In genomic region chr8:84659936-84660818, GRCm38 (mm10) we compare ENCODE assay signal across 8 mouse cellular contexts. TPM values are rescaled to one million over a fixed set of nuclear protein-coding genes. Genes with fewer than 3 reads are reported as not detected.
A peak's percentile ranks its signal among the peaks of the same experiment; 100 is the strongest.
DNase-seq lines count a peak whose midpoint lies in the region; ATAC-seq lines count a peak whose summit lies in the region.

No protein-coding gene starts in this region.

- WGBS in forebrain, embryonic 16.5 days = 5% methylated on average over 32 of the region's 33 CpGs
- WGBS in hindbrain, embryonic 15.5 days = 3% methylated on average over 33 of the region's 33 CpGs
- 3% methylated on average over 33 of the region's 33 CpGs for WGBS in liver, embryonic 12.5 days (ENCODE audit: insufficient replicate concordance)

- H3K4me2 ChIP-seq in forebrain, embryonic 16.5 days (ENCODE audit: low read length) = peak overlapping the region; percentile 94
- H3K4me2 ChIP-seq in hindbrain, embryonic 15.5 days = peak overlapping the region; percentile 56
- peak overlapping the region; percentile 98 for H3K4me2 ChIP-seq in liver, embryonic 12.5 days

- peak overlapping the region; percentile 72 for H3K9ac ChIP-seq in forebrain, embryonic 16.5 days (replicated peaks; ENCODE audit: low read depth, low read length)
- H3K9ac ChIP-seq in hindbrain, embryonic 15.5 days = 0 out of 2 replicates have a peak overlapping the region, but pooled peaks have one; percentile 0
- peak overlapping the region; percentile 92 for H3K9ac ChIP-seq in liver, embryonic 12.5 days

- no peaks in the 10 kb centered on the region for H3K36me3 ChIP-seq in forebrain, embryonic 16.5 days (ENCODE audit: control insufficient read depth, insufficient read depth)
- no peaks in the 10 kb centered on the region for H3K36me3 ChIP-seq in hindbrain, embryonic 15.5 days
- H3K36me3 ChIP-seq in liver, embryonic 12.5 days = no peaks in the 10 kb centered on the region

- H3K9me3 ChIP-seq in forebrain, embryonic 16.5 days (ENCODE audit: control insufficient read depth, low read length) = no peaks in the 10 kb centered on the region
- no peaks in the 10 kb centered on the region for H3K9me3 ChIP-seq in hindbrain, embryonic 15.5 days
- no peaks in the 10 kb centered on the region for H3K9me3 ChIP-seq in liver, embryonic 12.5 days (replicated peaks)

- peak overlapping the region; percentile 69 for H3K4me3 ChIP-seq in forebrain, embryonic 16.5 days (replicated peaks; ENCODE audit: low read length)
- peak overlapping the region; percentile 59 for H3K4me3 ChIP-seq in hindbrain, embryonic 15.5 days
- peak overlapping the region; percentile 75 for H3K4me3 ChIP-seq in liver, embryonic 12.5 days

- peak; percentile 63 to 65 for DNase-seq in B cell, adult 2 months
- peak; percentile 70 for DNase-seq in adipocyte (ENCODE audit: low spot score)
- DNase-seq in naive thymus-derived CD4-positive, alpha-beta T cell, adult 2 months (ENCODE audit: low read depth) = peak; percentile 88
- peak; percentile 78 for DNase-seq in thymus, postnatal 0 days (ENCODE audit: low spot score)

- H3K27ac ChIP-seq in forebrain, embryonic 16.5 days (ENCODE audit: low read length) = peak overlapping the region; percentile 30; the same call in 1 of the 2 replicates
- H3K27ac ChIP-seq in hindbrain, embryonic 15.5 days (replicated peaks) = peak overlapping the region; percentile 89
- H3K27ac ChIP-seq in liver, embryonic 12.5 days = peak overlapping the region; percentile 98

- H3K4me1 ChIP-seq in forebrain, embryonic 16.5 days (replicated peaks; ENCODE audit: control insufficient read depth, insufficient read depth, low read length) = peaks cover 60% of the 10 kb centered on the region
- peaks cover 58% of the 10 kb centered on the region for H3K4me1 ChIP-seq in hindbrain, embryonic 15.5 days (replicated peaks)
- peaks cover 78% of the 10 kb centered on the region for H3K4me1 ChIP-seq in liver, embryonic 12.5 days

- ATAC-seq in forebrain, embryonic 16.5 days = no peak
- no peak for ATAC-seq in hindbrain, embryonic 15.5 days (ENCODE audit: low FRiP score, low read depth)
- no peak for ATAC-seq in liver, embryonic 12.5 days
- no peak for ATAC-seq in frontal cortex, adult (ENCODE audit: low TSS enrichment)

- H3K27me3 ChIP-seq in forebrain, embryonic 16.5 days (replicated peaks; ENCODE audit: control insufficient read depth, insufficient read depth, low read length) = no peaks in the 10 kb centered on the region
- H3K27me3 ChIP-seq in hindbrain, embryonic 15.5 days = no peaks in the 10 kb centered on the region
- H3K27me3 ChIP-seq in liver, embryonic 12.5 days (replicated peaks) = peaks cover 11% of the 10 kb centered on the region

RNA-seq across cellular contexts. Expression of gene Ier2, which starts 2.5 kb away (rescaled TPM):
- polyA plus RNA-seq in forebrain, embryonic 16.5 days (2015; fragmentation: Nextera tagmentation; extraction: Ambion mirVana) = 22.5 and 25.5 TPM in 2 replicates
- polyA plus RNA-seq in hindbrain, embryonic 15.5 days (2015; fragmentation: Nextera tagmentation; extraction: Ambion mirVana) = 18.8 and 24.5 TPM in 2 replicates
- 36.4 and 37.4 TPM in 2 replicates for polyA plus RNA-seq in liver, embryonic 12.5 days (2016; fragmentation: Nextera tagmentation; extraction: Ambion mirVana)
- polyA plus RNA-seq in thymus, postnatal 0 days (2015; fragmentation: Nextera tagmentation; extraction: Ambion mirVana) = 76.9 and 86.0 TPM in 2 replicates

RNA-seq across cellular contexts. Expression of gene Trmt1, which starts 25.9 kb away (rescaled TPM):
- 63.4 and 73.3 TPM in 2 replicates for polyA plus RNA-seq in forebrain, embryonic 16.5 days (2015; fragmentation: Nextera tagmentation; extraction: Ambion mirVana)
- 62.5 and 65.9 TPM in 2 replicates for polyA plus RNA-seq in hindbrain, embryonic 15.5 days (2015; fragmentation: Nextera tagmentation; extraction: Ambion mirVana)
- polyA plus RNA-seq in liver, embryonic 12.5 days (2016; fragmentation: Nextera tagmentation; extraction: Ambion mirVana) = 57.3 and 62.0 TPM in 2 replicates
- polyA plus RNA-seq in thymus, postnatal 0 days (2015; fragmentation: Nextera tagmentation; extraction: Ambion mirVana) = 50.0 and 51.5 TPM in 2 replicates

RNA-seq across cellular contexts. Expression of gene Nacc1, which starts 27.5 kb away (rescaled TPM):
- polyA plus RNA-seq in forebrain, embryonic 16.5 days (2015; fragmentation: Nextera tagmentation; extraction: Ambion mirVana) = 15.5 and 15.7 TPM in 2 replicates
- 13.6 and 16.1 TPM in 2 replicates for polyA plus RNA-seq in hindbrain, embryonic 15.5 days (2015; fragmentation: Nextera tagmentation; extraction: Ambion mirVana)
- polyA plus RNA-seq in liver, embryonic 12.5 days (2016; fragmentation: Nextera tagmentation; extraction: Ambion mirVana) = 12.5 and 12.9 TPM in 2 replicates
- polyA plus RNA-seq in thymus, postnatal 0 days (2015; fragmentation: Nextera tagmentation; extraction: Ambion mirVana) = 12.1 TPM in 2 replicates

RNA-seq across cellular contexts. Expression of gene Lyl1, which starts 41.1 kb away (rescaled TPM):
- 2.6 and 2.9 TPM in 2 replicates for polyA plus RNA-seq in forebrain, embryonic 16.5 days (2015; fragmentation: Nextera tagmentation; extraction: Ambion mirVana)
- polyA plus RNA-seq in hindbrain, embryonic 15.5 days (2015; fragmentation: Nextera tagmentation; extraction: Ambion mirVana) = 3.1 and 3.6 TPM in 2 replicates
- 82.3 and 83.1 TPM in 2 replicates for polyA plus RNA-seq in liver, embryonic 12.5 days (2016; fragmentation: Nextera tagmentation; extraction: Ambion mirVana)
- 8.1 and 8.8 TPM in 2 replicates for polyA plus RNA-seq in thymus, postnatal 0 days (2015; fragmentation: Nextera tagmentation; extraction: Ambion mirVana)

Comparison
In these comparisons a context has a peak if more than half of its experiments do, and no peak if none do; other contexts are left out.
1. H3K27ac ChIP-seq: peak in every context shown above with its lines; median percentile 98 in liver, embryonic 12.5 days; 89 in hindbrain, embryonic 15.5 days; 30 in forebrain, embryonic 16.5 days.
2. H3K9ac ChIP-seq: peak in every context shown above with its lines; median percentile 92 in liver, embryonic 12.5 days; 72 in forebrain, embryonic 16.5 days; 0 in hindbrain, embryonic 15.5 days.